Mouse (Mus musculus): ENCODE results near the gene Ppp1r14d. TPM values are rescaled to one million over a fixed set of nuclear protein-coding genes. Genes with fewer than 3 reads are reported as not detected.
A peak's percentile ranks its signal among the peaks of the same experiment; 100 is the strongest.

Gene Ppp1r14d
- polyA plus RNA-seq, 1 experiment from 2014 or later, result not detected

- 20% methylated on average over 11 of the region's 11 CpGs for WGBS
- Histone ChIP-seq H3K36me3 (no peaks in the 10 kb centered on the region), H3K4me2 (0 out of 2 replicates have a peak overlapping the region, but pooled peaks have one; percentile 11), H3K27ac (no peak overlapping the region), H3K4me1 (replicated peaks) (0 out of 2 replicates have a peak, but pooled peaks cover 5% of the 10 kb centered on the region), H3K4me3 (no peak overlapping the region), H3K27me3 (peaks cover 39% of the 10 kb centered on the region), H3K9ac (no peak overlapping the region), H3K9me3 (no peaks in the 10 kb centered on the region)
- peak; percentile 65; the same call in 1 of the 2 replicates for ATAC-seq (ENCODE audit: low FRiP score)
Measured at GRCm38 (mm10) chr2:119250826-119251478, 21.2 kb upstream of the Ppp1r14d start.

- Histone ChIP-seq H3K36me3 (no peaks in the 10 kb centered on the region), H3K9me3 (no peaks in the 10 kb centered on the region), H3K9ac (no peak overlapping the region), H3K4me3 (no peak overlapping the region), H3K27ac (no peak overlapping the region), H3K27me3 (peaks cover 36% of the 10 kb centered on the region), H3K4me1 (replicated peaks) (0 out of 2 replicates have a peak, but pooled peaks cover 5% of the 10 kb centered on the region), H3K4me2 (0 out of 2 replicates have a peak overlapping the region, but pooled peaks have one; percentile 11)
- no peak for ATAC-seq (ENCODE audit: low FRiP score)
- WGBS, result 71% methylated on average over 5 of the region's 5 CpGs
Measured at GRCm38 (mm10) chr2:119250377-119250776, 20.7 kb upstream of the Ppp1r14d start.

- peak; percentile 52 for ATAC-seq (ENCODE audit: low FRiP score)
- H3K4me3 ChIP-seq, result no peak overlapping the region
- WGBS, result 74% methylated on average over 4 of the region's 4 CpGs
Measured at GRCm38 (mm10) chr2:119249592-119250061, 19.9 kb upstream of the Ppp1r14d start.

GRCm38 (mm10) chr2:119247904-119248303 lies 18.2 kb upstream of the Ppp1r14d start:
- no peak for ATAC-seq (ENCODE audit: low FRiP score)
- 85% methylated on average over 9 of the region's 9 CpGs for WGBS

More at GRCm38 (mm10) chr2:119249592-119250061, 19.9 kb upstream of the Ppp1r14d start:
- H3K27ac ChIP-seq, result no peak overlapping the region
- H3K36me3 ChIP-seq, result no peaks in the 10 kb centered on the region
- no peaks in the 10 kb centered on the region for H3K9me3 ChIP-seq
- H3K4me1 ChIP-seq (replicated peaks), result 0 out of 2 replicates have a peak, but pooled peaks cover 5% of the 10 kb centered on the region
- H3K27me3 ChIP-seq, result peaks cover 29% of the 10 kb centered on the region
- no peak overlapping the region for H3K4me2 ChIP-seq
- H3K9ac ChIP-seq, result no peak overlapping the region

GRCm38 (mm10) chr2:119245246-119245645 lies 15.5 kb upstream of the Ppp1r14d start:
- 90% methylated on average over 7 of the region's 7 CpGs for WGBS
- H3K4me3 ChIP-seq, result no peak overlapping the region
- no peaks in the 10 kb centered on the region for H3K36me3 ChIP-seq

More at GRCm38 (mm10) chr2:119247904-119248303, 18.2 kb upstream of the Ppp1r14d start:
- Histone ChIP-seq H3K36me3 (no peaks in the 10 kb centered on the region), H3K4me2 (no peak overlapping the region), H3K4me1 (replicated peaks) (0 out of 2 replicates have a peak, but pooled peaks cover 5% of the 10 kb centered on the region), H3K4me3 (no peak overlapping the region), H3K9ac (no peak overlapping the region), H3K27ac (no peak overlapping the region), H3K9me3 (no peaks in the 10 kb centered on the region), H3K27me3 (peaks cover 17% of the 10 kb centered on the region; the same call in 1 of the 2 replicates)

GRCm38 (mm10) chr2:119242548-119242947 lies 12.8 kb upstream of the Ppp1r14d start:
- H3K4me1 ChIP-seq (replicated peaks), result peaks cover 7% of the 10 kb centered on the region
- H3K27me3 ChIP-seq, result peaks cover 35% of the 10 kb centered on the region
- no peak overlapping the region for H3K4me2 ChIP-seq
- H3K27ac ChIP-seq, result no peak overlapping the region
- no peaks in the 10 kb centered on the region for H3K9me3 ChIP-seq
- no peak for ATAC-seq (ENCODE audit: low FRiP score)
- H3K9ac ChIP-seq, result no peak overlapping the region
- no peak overlapping the region for H3K4me3 ChIP-seq
- WGBS, result 84% methylated on average over 9 of the region's 9 CpGs
- no peaks in the 10 kb centered on the region for H3K36me3 ChIP-seq

More at GRCm38 (mm10) chr2:119245246-119245645, 15.5 kb upstream of the Ppp1r14d start:
- Histone ChIP-seq H3K27me3 (peaks cover 16% of the 10 kb centered on the region), H3K4me2 (no peak overlapping the region), H3K9ac (no peak overlapping the region), H3K27ac (no peak overlapping the region), H3K9me3 (no peaks in the 10 kb centered on the region), H3K4me1 (replicated peaks) (no peaks in the 10 kb centered on the region)
- no peak for ATAC-seq (ENCODE audit: low FRiP score)

- ATAC-seq (ENCODE audit: low FRiP score), result no peak
- no peak overlapping the region; the same call in 1 of the 2 replicates for H3K9ac ChIP-seq
Measured at GRCm38 (mm10) chr2:119240819-119241186, 11.1 kb upstream of the Ppp1r14d start.

GRCm38 (mm10) chr2:119240075-119240818 lies 10.5 kb upstream of the Ppp1r14d start:
- Histone ChIP-seq H3K27ac (no peak overlapping the region), H3K4me2 (no peak overlapping the region), H3K27me3 (peaks cover 58% of the 10 kb centered on the region), H3K9ac (no peak overlapping the region; the same call in 1 of the 2 replicates), H3K36me3 (no peaks in the 10 kb centered on the region), H3K4me1 (replicated peaks) (peaks cover 16% of the 10 kb centered on the region), H3K4me3 (no peak overlapping the region), H3K9me3 (no peaks in the 10 kb centered on the region)
- ATAC-seq (ENCODE audit: low FRiP score), result no peak
- WGBS, result 70% methylated on average over 4 of the region's 4 CpGs

More at GRCm38 (mm10) chr2:119240819-119241186, 11.1 kb upstream of the Ppp1r14d start:
- Histone ChIP-seq H3K9me3 (no peaks in the 10 kb centered on the region), H3K4me1 (replicated peaks) (peaks cover 16% of the 10 kb centered on the region), H3K27me3 (peaks cover 53% of the 10 kb centered on the region), H3K36me3 (no peaks in the 10 kb centered on the region), H3K4me3 (no peak overlapping the region), H3K4me2 (no peak overlapping the region), H3K27ac (no peak overlapping the region)
- WGBS, result 94% methylated on average over 4 of the region's 4 CpGs

GRCm38 (mm10) chr2:119238671-119239070 lies 9.0 kb upstream of the Ppp1r14d start:
- Histone ChIP-seq H3K9me3 (no peaks in the 10 kb centered on the region), H3K4me2 (no peak overlapping the region), H3K4me1 (replicated peaks) (peaks cover 16% of the 10 kb centered on the region), H3K4me3 (no peak overlapping the region), H3K36me3 (no peaks in the 10 kb centered on the region), H3K27ac (no peak overlapping the region), H3K9ac (no peak overlapping the region), H3K27me3 (peaks cover 74% of the 10 kb centered on the region)
- ATAC-seq (ENCODE audit: low FRiP score), result no peak
- 76% methylated on average over 2 of the region's 2 CpGs for WGBS

- peaks cover 16% of the 10 kb centered on the region for H3K4me1 ChIP-seq (replicated peaks)
- H3K9ac ChIP-seq, result peak overlapping the region; percentile 49
- H3K36me3 ChIP-seq, result no peaks in the 10 kb centered on the region
- peak overlapping the region; percentile 41 for H3K4me3 ChIP-seq
- 2% methylated on average over 31 of the region's 31 CpGs for WGBS
- H3K27ac ChIP-seq, result no peak overlapping the region
- H3K9me3 ChIP-seq, result no peaks in the 10 kb centered on the region
- no peak for ATAC-seq (ENCODE audit: low FRiP score)
- H3K27me3 ChIP-seq, result peaks cover 80% of the 10 kb centered on the region
- H3K4me2 ChIP-seq, result peak overlapping the region; percentile 68
Measured at GRCm38 (mm10) chr2:119237871-119238220, 8.1 kb upstream of the Ppp1r14d start.

GRCm38 (mm10) chr2:119237210-119237870 lies 7.6 kb upstream of the Ppp1r14d start, which contains the start of gene Spint1:
TSS of gene Spint1 (plus strand) at chr2:119237362.
- WGBS, result under 1% methylated on average over 62 of the region's 73 CpGs
- Histone ChIP-seq H3K9me3 (no peaks in the 10 kb centered on the region), H3K4me3 (peak within 1 kb of the TSS; percentile 41), H3K27ac (no peak within 1 kb of the TSS), H3K4me2 (peak within 1 kb of the TSS; percentile 68), H3K9ac (peak within 1 kb of the TSS; percentile 49), H3K4me1 (replicated peaks) (peaks cover 16% of the 10 kb centered on the region), H3K36me3 (no peaks in the 10 kb centered on the region), H3K27me3 (peaks cover 80% of the 10 kb centered on the region)
- ATAC-seq (ENCODE audit: low FRiP score), result 0 out of 2 replicates have a peak, but pooled peaks have one; percentile 24

Data from hindbrain, embryonic 13.5 days (tissue).